Mouse (Mus musculus): ENCODE measurements around the gene Usp18. TPM values are rescaled to one million over a fixed set of nuclear protein-coding genes. Genes with fewer than 3 reads are reported as not detected.

Usp18 gene
- total RNA-seq, 2 experiments from 2014 or later: 20.7 to 26.8 TPM

GRCm38 (mm10) chr6:121299954-121300353 is 54.2 kb downstream of the Usp18 start, which contains the start of gene Slc6a13:
Gene Slc6a13 (plus strand): TSS chr6:121300227.
- no peak for ATAC-seq (ENCODE audit: poor library complexity, severe bottlenecking)

- ATAC-seq (ENCODE audit: poor library complexity, severe bottlenecking): no peak
These were observed 54.8 kb downstream of the Usp18 start for GRCm38 (mm10) chr6:121300504-121300903.

DNA sequence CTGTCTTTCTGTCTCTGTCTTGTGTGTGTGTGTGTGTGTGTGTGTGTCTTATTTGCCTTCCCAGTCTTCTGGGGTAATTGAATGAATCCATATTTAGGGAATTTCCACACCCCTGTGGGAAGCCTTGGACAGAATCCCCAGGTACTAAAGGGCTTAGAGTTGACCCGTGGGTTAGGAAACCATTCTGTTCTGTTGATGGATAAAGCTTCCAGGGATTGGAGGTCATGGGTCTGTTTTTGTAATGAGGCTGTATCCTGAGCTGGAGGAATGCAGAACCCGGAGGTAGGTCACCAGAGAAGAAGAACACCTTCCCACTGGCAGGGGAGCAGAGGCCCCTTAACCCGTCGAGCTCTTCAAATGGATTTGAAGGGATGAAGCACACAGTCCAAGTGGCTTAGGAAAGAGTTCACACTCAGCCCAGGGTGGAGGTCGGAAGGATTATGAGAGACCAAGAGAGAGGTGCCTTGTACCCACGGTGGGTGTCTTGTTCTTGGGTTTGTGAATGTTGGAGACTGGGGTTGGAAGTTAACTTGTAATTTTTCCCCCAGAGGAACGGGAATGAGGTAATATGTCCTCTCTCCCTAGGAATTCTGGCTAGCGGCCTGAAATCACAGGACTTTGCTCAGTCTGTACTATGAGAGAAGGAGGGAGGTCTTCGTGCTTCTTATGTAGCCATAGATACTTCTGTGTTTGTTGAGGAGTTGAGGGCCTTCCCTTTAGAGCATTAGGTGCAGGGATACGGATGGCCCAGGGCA is 57.9 kb downstream of the Usp18 start:
- ATAC-seq (ENCODE audit: poor library complexity, severe bottlenecking): no peak

- no peak for ATAC-seq (ENCODE audit: poor library complexity, severe bottlenecking)
These were observed 58.9 kb downstream of the Usp18 start for GRCm38 (mm10) chr6:121304630-121305029.

GRCm38 (mm10) chr6:121305571-121305970 is 59.9 kb downstream of the Usp18 start:
- no peak for ATAC-seq (ENCODE audit: poor library complexity, severe bottlenecking)

GRCm38 (mm10) chr6:121310984-121311383 is 65.3 kb downstream of the Usp18 start:
- no peak for ATAC-seq (ENCODE audit: poor library complexity, severe bottlenecking)

GRCm38 (mm10) chr6:121319099-121319498 is 73.4 kb downstream of the Usp18 start:
- no peak for ATAC-seq (ENCODE audit: poor library complexity, severe bottlenecking)

Other genes with a start within 250 kb of the Usp18 start
- 4.3 and 7.7 TPM in 2 replicates for gene Mical3, start 114.9 kb upstream of the Usp18 start, total RNA-seq (2015)
- 2.4 TPM in 2 replicates for gene Mical3, start 114.9 kb upstream of the Usp18 start, total RNA-seq (2017)
- 3.7 and 4.8 TPM in 2 replicates for gene Pex26, start 62.2 kb upstream of the Usp18 start, total RNA-seq (2015)
- 4.2 and 5.7 TPM in 2 replicates for gene Pex26, start 62.2 kb upstream of the Usp18 start, total RNA-seq (2017)
- 5.1 and 6.2 TPM in 2 replicates for gene Tuba8, start 35.2 kb upstream of the Usp18 start, total RNA-seq (2015)
- gene Tuba8, start 35.2 kb upstream of the Usp18 start, total RNA-seq (2017): 5.1 and 5.6 TPM in 2 replicates
- gene Slc6a13, start 54.3 kb downstream of the Usp18 start, total RNA-seq (2015): 1.0 and 1.7 TPM in 2 replicates
- 1.2 and 3.3 TPM in 2 replicates for gene Slc6a13, start 54.3 kb downstream of the Usp18 start, total RNA-seq (2017)
- 1.1 and 1.2 TPM in 2 replicates for gene Slc6a12, start 97.2 kb downstream of the Usp18 start, total RNA-seq (2015)
- gene Slc6a12, start 97.2 kb downstream of the Usp18 start, total RNA-seq (2017): 3.8 and 7.9 TPM in 2 replicates
- not detected in 2 replicates for gene Iqsec3, start 227.8 kb downstream of the Usp18 start, total RNA-seq (2015)
- gene Iqsec3, start 227.8 kb downstream of the Usp18 start, total RNA-seq (2017): not detected in 2 replicates